In the genomic region with DNA sequence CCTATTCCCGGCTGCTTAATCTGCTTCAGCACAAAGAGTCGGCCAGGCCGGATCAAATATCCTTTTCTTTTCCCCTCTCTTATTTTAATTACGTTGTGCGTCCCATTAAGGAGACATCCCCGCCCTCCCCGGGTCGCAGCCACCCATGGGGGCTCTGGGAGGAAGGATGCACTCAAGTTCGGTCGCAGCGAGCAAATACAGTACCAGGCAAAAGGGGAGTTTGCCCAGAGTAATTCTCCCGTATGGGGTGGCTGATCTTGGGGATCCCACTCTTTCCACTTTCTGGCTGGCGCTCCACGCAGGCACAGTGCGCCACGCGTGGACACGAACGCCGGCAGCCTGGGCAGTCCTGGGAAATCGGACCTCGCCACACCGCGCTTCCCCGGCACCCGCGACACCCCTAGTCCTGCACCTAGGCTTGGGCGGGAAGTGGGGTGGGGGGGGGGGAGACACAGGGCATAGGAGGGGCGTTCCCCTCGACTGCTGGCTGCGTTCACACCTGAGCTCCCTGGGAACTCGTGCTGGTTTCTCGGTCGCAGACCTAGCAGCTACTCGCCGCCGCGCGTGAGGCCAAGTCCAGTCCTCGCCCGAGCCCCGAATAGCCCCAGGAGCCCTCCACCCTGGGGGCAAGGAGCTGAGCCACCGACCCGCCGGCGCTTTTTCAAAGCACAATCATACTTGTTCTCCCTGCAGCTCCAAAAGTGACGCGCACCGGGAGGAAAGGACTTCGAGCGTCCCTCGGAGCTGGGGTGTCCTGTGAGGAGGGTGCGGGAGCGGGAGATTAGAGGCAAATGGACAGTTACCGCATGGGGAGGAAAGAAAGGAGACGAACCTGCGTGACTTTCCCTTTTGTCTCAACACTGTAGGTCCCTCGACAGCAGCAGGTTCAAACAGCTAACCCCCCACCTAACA, we compare ENCODE assay signal across 8 mouse cellular contexts.
DNase-seq lines count a peak whose midpoint lies in the region; ATAC-seq and TF ChIP-seq lines count a peak whose summit lies in the region.

No protein-coding gene starts in this region.

- peak overlapping the region; percentile 54; the same call in 1 of the 2 replicates for H3K27ac ChIP-seq in liver, embryonic 11.5 days (ENCODE audit: low read depth, low read length)
- H3K27ac ChIP-seq in neural tube, embryonic 13.5 days (replicated peaks): peak overlapping the region; percentile 98
- no peak overlapping the region for H3K27ac ChIP-seq in layer of hippocampus, adult 2 months

- ATAC-seq in liver, embryonic 11.5 days (replicated peaks; ENCODE audit: low FRiP score): peak; percentile 44
- ATAC-seq in neural tube, embryonic 13.5 days (ENCODE audit: low read depth): peak; percentile 40
- ATAC-seq in frontal cortex, adult (ENCODE audit: low TSS enrichment): no peak

- H3K9me3 ChIP-seq in liver, embryonic 11.5 days (ENCODE audit: control insufficient read depth, low read length): no peaks in the 10 kb centered on the region
- H3K9me3 ChIP-seq in neural tube, embryonic 13.5 days: no peaks in the 10 kb centered on the region

- no peak for TF ChIP-seq CTCF in layer of hippocampus, adult 2 months (conservative IDR thresholded peaks at IDR 0.05)

- no peaks in the 10 kb centered on the region for H3K36me3 ChIP-seq in liver, embryonic 11.5 days (ENCODE audit: control insufficient read depth, insufficient read depth, low read length)
- H3K36me3 ChIP-seq in neural tube, embryonic 13.5 days: no peaks in the 10 kb centered on the region

- WGBS in liver, embryonic 11.5 days: under 1% methylated on average over 58 of the region's 58 CpGs
- under 1% methylated on average over 58 of the region's 58 CpGs for WGBS in neural tube, embryonic 13.5 days

- H3K9ac ChIP-seq in liver, embryonic 11.5 days (ENCODE audit: low read depth, low read length): peak overlapping the region; percentile 32
- peak overlapping the region; percentile 85 for H3K9ac ChIP-seq in neural tube, embryonic 13.5 days

- peaks cover 14% of the 10 kb centered on the region for H3K4me1 ChIP-seq in liver, embryonic 11.5 days (replicated peaks; ENCODE audit: control insufficient read depth, insufficient read depth, low read length)
- peaks cover 54% of the 10 kb centered on the region for H3K4me1 ChIP-seq in neural tube, embryonic 13.5 days (replicated peaks)

- DNase-seq in urinary bladder, adult 18-20 months (ENCODE audit: low spot score in 2 of 2): peak; percentile 26 to 56
- no peak for DNase-seq in urinary bladder, postnatal 4 days (ENCODE audit: low spot score in 2 of 2)
- DNase-seq in embryo, embryonic 10.5 days (ENCODE audit: low spot score): peak; percentile 66
- peak; percentile 20 to 35 for DNase-seq in heart, postnatal 36 days
- DNase-seq in liver, embryonic 11.5 days (ENCODE audit: low spot score): peak; percentile 55
- no peak for DNase-seq in layer of hippocampus, adult 2 months (ENCODE audit: low spot score in 2 of 2)

- intact Hi-C loops in heart, postnatal 36 days (cut with DNase I): loop anchor here (10.0 kb wide), 1 partner anchor 333 kb away; no protein-coding TSS in a partner anchor

- peaks cover 55% of the 10 kb centered on the region for H3K27me3 ChIP-seq in liver, embryonic 11.5 days (replicated peaks; ENCODE audit: control insufficient read depth, insufficient read depth, low read length)
- H3K27me3 ChIP-seq in neural tube, embryonic 13.5 days: no peaks in the 10 kb centered on the region

- H3K4me3 ChIP-seq in liver, embryonic 11.5 days (ENCODE audit: low read depth, low read length): peak overlapping the region; percentile 45
- peak overlapping the region; percentile 47 for H3K4me3 ChIP-seq in neural tube, embryonic 13.5 days
- H3K4me3 ChIP-seq in layer of hippocampus, adult 2 months: no peak overlapping the region

- peak overlapping the region; percentile 70 for H3K4me2 ChIP-seq in liver, embryonic 11.5 days
- peak overlapping the region; percentile 94 for H3K4me2 ChIP-seq in neural tube, embryonic 13.5 days

Comparison
In these comparisons a context has a peak if more than half of its experiments do, and no peak if none do; other contexts are left out.
1. DNase-seq: peak in urinary bladder, adult 18-20 months (2 of 2), embryo, embryonic 10.5 days (single experiment), heart, postnatal 36 days (2 of 2) and liver, embryonic 11.5 days (single experiment); none in urinary bladder, postnatal 4 days (0 of 2) and layer of hippocampus, adult 2 months (0 of 2).